Mouse (Mus musculus) C2C12 (cell line): ENCODE results near the gene Krtap5-2. TPM values are rescaled to one million over a fixed set of nuclear protein-coding genes. Genes with fewer than 3 reads are reported as not detected.
"Not testable (repeated sequence)": the region's sequence is repeated elsewhere in the genome, so short reads cannot be mapped to it uniquely, and the experiment has no call there.

Experiments
- H3K27me3 ChIP-seq: one replicate; pipeline ENCODE4 v1.6.1; 2011; ENCODE audit not compliant: control insufficient read depth, insufficient read depth, insufficient read length
- H3K36me3 ChIP-seq: one replicate; pipeline ENCODE4 v1.6.1; 2011; ENCODE audit not compliant: control insufficient read depth, insufficient read depth
- H3K4me3 ChIP-seq: one replicate; pipeline ENCODE4 v1.5.1; 2011; ENCODE audit warnings: mild to moderate bottlenecking, control low read depth; ENCODE audit not compliant: poor library complexity, insufficient read depth, severe bottlenecking
- H3K79me2 ChIP-seq: one replicate; pipeline ENCODE4 v1.6.1; 2011; ENCODE audit not compliant: control insufficient read depth, insufficient read depth
- H3K79me3 ChIP-seq: one replicate; pipeline ENCODE4 v1.6.1; 2011; ENCODE audit warnings: low read depth, control low read depth
- H3ac ChIP-seq: one replicate; pipeline ENCODE3; 2011; ENCODE audit warnings: low read depth; ENCODE audit not compliant: control insufficient read depth, insufficient read length
- CEBPB ChIP-seq: IDR thresholded peaks from one replicate; pipeline ENCODE4 v1.6.1; 2011; ENCODE audit warnings: low read depth, mild to moderate bottlenecking, control low read depth, moderate library complexity
- CTCF ChIP-seq: IDR thresholded peaks from one replicate; pipeline ENCODE4 v1.5.1; 2011; ENCODE audit not compliant: control insufficient read depth, insufficient read depth, insufficient read length
- FOSL1 ChIP-seq: IDR thresholded peaks from one replicate; pipeline ENCODE4 v1.8.0; 2011; ENCODE audit warnings: mild to moderate bottlenecking, low read length; ENCODE audit not compliant: poor library complexity, insufficient read depth, severe bottlenecking
- MAX ChIP-seq: IDR thresholded peaks from one replicate; pipeline ENCODE4 v1.6.1; 2011; ENCODE audit warnings: mild to moderate bottlenecking, control low read depth
- MYOD1 ChIP-seq: IDR thresholded peaks from one replicate; pipeline ENCODE4 v1.6.1; 2011; ENCODE audit warnings: low read depth; ENCODE audit not compliant: control insufficient read depth, insufficient read length
- MYOG ChIP-seq: IDR thresholded peaks from one replicate; pipeline ENCODE4 v1.6.1; 2011; ENCODE audit not compliant: control insufficient read depth, insufficient read length; ENCODE audit errors: extremely low read depth
- USF1 ChIP-seq: IDR thresholded peaks from one replicate; pipeline ENCODE4 v1.6.1; 2011; ENCODE audit warnings: low read depth, mild to moderate bottlenecking, control low read depth, moderate library complexity
- polyA plus RNA-seq: library from polyadenylated mRNA; unstranded; fragments of >200 nt; fragmentation: generic; extraction: Trizol; gene quantifications from one replicate; pipeline ENCODE4 v1.2.1, GENCODE M21; 2012; ENCODE audit warnings: missing spikeins

The Krtap5-2 gene
- polyA plus RNA-seq, 1 experiment: not detected

DNA sequence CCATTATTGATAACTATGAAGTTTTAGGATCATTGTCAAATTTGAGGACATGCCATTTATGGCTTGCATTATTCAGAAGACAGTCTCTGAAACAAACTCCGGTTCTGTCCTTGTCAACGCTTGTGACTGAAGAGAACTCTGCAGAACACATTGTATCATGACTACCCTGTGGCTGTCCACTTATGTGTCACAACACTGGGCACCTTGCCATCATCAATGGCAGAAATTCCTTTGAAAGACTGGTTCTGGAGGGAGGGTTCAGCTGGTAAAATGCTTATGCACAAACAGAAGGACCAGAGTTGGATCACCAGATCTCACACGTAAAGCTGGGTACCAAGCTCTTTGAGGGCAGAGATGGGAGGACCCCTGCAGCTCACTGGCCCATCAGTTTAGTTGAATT, 16.4 kb downstream of the Krtap5-2 start:
- Histone ChIP-seq H3ac (no peak overlapping the region), H3K79me3 (no peaks in the 10 kb centered on the region), H3K36me3 (no peaks in the 10 kb centered on the region), H3K27me3 (peaks cover 25% of the 10 kb centered on the region), H3K4me3 (no peak overlapping the region), H3K79me2 (no peaks in the 10 kb centered on the region)
- TF ChIP-seq CTCF: no peak
- TF ChIP-seq CEBPB: no peak
- TF ChIP-seq MYOG: no peak
- no peak for TF ChIP-seq MYOD1

- H3K79me2 ChIP-seq, H3K36me3 ChIP-seq, H3K4me3 ChIP-seq, H3ac ChIP-seq, H3K79me3 ChIP-seq: not testable (repeated sequence)
- peaks cover 22% of the 10 kb centered on the region for H3K27me3 ChIP-seq
Observed at GRCm38 (mm10) chr7:142157013-142157412, 18.8 kb downstream of the Krtap5-2 start, which contains the start of gene Gm29735. TSS of gene Gm29735 (minus strand) at chr7:142157113.

DNA sequence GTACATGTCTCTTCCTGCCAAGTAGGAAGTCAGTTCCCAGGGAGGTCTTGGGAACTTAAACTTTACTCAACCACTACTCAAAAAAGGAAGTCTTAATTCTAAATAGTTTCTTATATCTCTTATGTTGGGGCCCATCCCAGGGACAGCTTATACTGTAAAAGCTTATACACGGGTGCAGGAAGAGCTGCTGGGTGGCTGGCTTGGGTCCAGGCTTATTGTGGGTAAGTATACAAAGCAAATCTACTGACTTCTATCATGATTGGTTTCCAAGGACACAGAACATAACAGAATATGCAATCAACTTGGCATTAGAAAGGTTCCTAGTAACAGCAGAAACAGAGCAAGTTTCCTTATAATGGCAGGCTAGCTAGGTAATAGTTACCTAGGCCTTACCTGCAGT, 20.5 kb downstream of the Krtap5-2 start:
- no peaks in the 10 kb centered on the region for H3K79me2 ChIP-seq
- no peaks in the 10 kb centered on the region for H3K36me3 ChIP-seq
- no peak overlapping the region for H3K4me3 ChIP-seq
- H3K79me3 ChIP-seq: no peaks in the 10 kb centered on the region
- no peak overlapping the region for H3ac ChIP-seq
- TF ChIP-seq MYOG (no peak), FOSL1 (no peak), MAX (no peak), MYOD1 (no peak), CTCF (no peak), USF1 (no peak), CEBPB (no peak)
- H3K27me3 ChIP-seq: peaks cover 14% of the 10 kb centered on the region

GRCm38 (mm10) chr7:142152191-142152590, 23.6 kb downstream of the Krtap5-2 start:
- H3K27me3 ChIP-seq: peaks cover 9% of the 10 kb centered on the region
- H3K4me3 ChIP-seq: no peak overlapping the region
- no peaks in the 10 kb centered on the region for H3K79me3 ChIP-seq
- H3K36me3 ChIP-seq: no peaks in the 10 kb centered on the region
- H3ac ChIP-seq: no peak overlapping the region
- no peak for TF ChIP-seq CTCF
- TF ChIP-seq MYOG: no peak
- no peak for TF ChIP-seq CEBPB
- no peak for TF ChIP-seq MYOD1
- no peak for TF ChIP-seq USF1
- TF ChIP-seq FOSL1: no peak
- no peak for TF ChIP-seq MAX
- H3K79me2 ChIP-seq: no peaks in the 10 kb centered on the region

- TF ChIP-seq MYOG (no peak), MAX (no peak), MYOD1 (no peak), USF1 (no peak), CTCF (no peak), CEBPB (no peak), FOSL1 (no peak)
- Histone ChIP-seq H3K36me3 (no peaks in the 10 kb centered on the region), H3K79me2 (no peaks in the 10 kb centered on the region), H3ac (no peak overlapping the region), H3K4me3 (no peak overlapping the region), H3K27me3 (peaks cover 3% of the 10 kb centered on the region), H3K79me3 (no peaks in the 10 kb centered on the region)
Observed at GRCm38 (mm10) chr7:142148633-142149032, 27.2 kb downstream of the Krtap5-2 start.

DNA sequence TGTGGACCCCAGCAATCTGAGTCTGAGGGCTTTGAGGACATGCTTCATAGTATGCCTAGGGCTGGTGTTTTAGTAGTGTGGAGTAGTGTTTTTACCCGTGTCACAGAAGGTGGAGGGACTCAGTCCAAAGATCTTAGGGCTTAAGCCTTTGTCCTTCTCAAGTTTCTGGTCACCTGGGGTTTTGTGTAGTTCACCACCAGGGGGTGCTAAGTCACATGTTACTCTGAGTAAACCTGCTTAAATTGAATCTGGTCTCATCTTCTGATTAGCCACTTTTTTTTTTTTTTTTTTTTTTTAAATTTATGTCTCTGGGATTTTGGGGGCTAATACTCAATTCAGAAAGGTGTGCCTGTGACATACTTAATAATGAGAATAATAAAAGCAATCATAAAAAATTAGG, 29.8 kb downstream of the Krtap5-2 start:
- H3K79me2 ChIP-seq: no peaks in the 10 kb centered on the region
- H3K27me3 ChIP-seq: no peaks in the 10 kb centered on the region
- H3ac ChIP-seq: no peak overlapping the region
- no peaks in the 10 kb centered on the region for H3K79me3 ChIP-seq
- no peaks in the 10 kb centered on the region for H3K36me3 ChIP-seq
- TF ChIP-seq FOSL1: no peak
- TF ChIP-seq MYOG: no peak
- no peak for TF ChIP-seq USF1
- no peak for TF ChIP-seq CEBPB
- no peak for TF ChIP-seq CTCF
- TF ChIP-seq MAX: no peak
- TF ChIP-seq MYOD1: no peak
- H3K4me3 ChIP-seq: no peak overlapping the region
